Mouse (Mus musculus): ENCODE results near the gene Rock2. TPM values are rescaled to one million over a fixed set of nuclear protein-coding genes. Genes with fewer than 3 reads are reported as not detected.

Gene Rock2
- polyA plus RNA-seq, 1 experiment: 14.4 TPM

DNA sequence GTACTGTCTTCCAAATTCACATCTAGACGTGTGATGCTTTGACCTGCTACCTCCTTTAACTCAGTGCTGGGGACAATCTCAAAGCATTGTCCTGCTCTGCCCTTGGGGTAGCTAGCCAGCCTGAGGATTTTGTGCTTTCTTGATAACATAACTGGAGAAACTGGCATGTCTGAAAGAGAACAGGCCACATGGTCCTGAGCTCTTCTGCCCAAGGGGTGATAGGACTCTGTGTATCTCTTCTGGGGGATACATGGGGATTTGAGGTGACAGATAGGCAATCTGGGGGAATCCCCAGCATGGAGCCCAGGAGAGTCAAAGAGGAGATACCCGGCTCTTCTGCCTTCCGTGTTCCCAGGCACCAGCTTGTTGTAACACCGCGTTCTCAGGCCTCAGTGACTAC is 140.0 kb downstream of the Rock2 start:
- no peaks in the 10 kb centered on the region for H3K27me3 ChIP-seq (ENCODE audit: control insufficient read depth, insufficient read depth, insufficient read length)
- no peak overlapping the region for H3K4me3 ChIP-seq
- no peak for TF ChIP-seq TCF3 (IDR thresholded peaks at IDR 0.05; ENCODE audit: insufficient read length, low read depth)
- TF ChIP-seq CEBPB (IDR thresholded peaks at IDR 0.05; ENCODE audit: insufficient read depth, poor library complexity, severe bottlenecking): no peak
- TF ChIP-seq POLR2A (IDR thresholded peaks at IDR 0.05; ENCODE audit: insufficient read length, low read depth): no peak
- no peak for TF ChIP-seq E2F4 (IDR thresholded peaks at IDR 0.05; ENCODE audit: insufficient read depth)
- no peak for TF ChIP-seq POLR2AphosphoS2 (IDR thresholded peaks at IDR 0.05; ENCODE audit: insufficient read length, low read depth)
- no peak for TF ChIP-seq USF1 (IDR thresholded peaks at IDR 0.05; ENCODE audit: low read depth)
- no peak for TF ChIP-seq MYOD1 (IDR thresholded peaks at IDR 0.05; ENCODE audit: control insufficient read depth in 1 of 3, insufficient read length in 2 of 3, low read depth in 2 of 3)
- TF ChIP-seq MAX (IDR thresholded peaks at IDR 0.05; ENCODE audit: low read depth): no peak
- no peak for TF ChIP-seq SRF (IDR thresholded peaks at IDR 0.05; ENCODE audit: control insufficient read depth, insufficient read length, low read depth)
- no peak for TF ChIP-seq REST (IDR thresholded peaks at IDR 0.05; ENCODE audit: insufficient read depth, insufficient read length)
- TF ChIP-seq TCF12 (IDR thresholded peaks at IDR 0.05; ENCODE audit: insufficient read depth, poor library complexity, severe bottlenecking): no peak
- TF ChIP-seq MYOG (IDR thresholded peaks at IDR 0.05; ENCODE audit: control insufficient read depth in 1 of 3, insufficient read depth in 1 of 3, insufficient read length in 2 of 3, low read depth in 2 of 3): no peak
- H3ac ChIP-seq (ENCODE audit: control insufficient read depth, insufficient read length): no peak overlapping the region
- H3K79me2 ChIP-seq (ENCODE audit: control insufficient read depth, insufficient read depth): no peaks in the 10 kb centered on the region
- H3K36me3 ChIP-seq (ENCODE audit: control insufficient read depth, insufficient read depth): no peaks in the 10 kb centered on the region
- peak overlapping the region; percentile 79 for H3K4me2 ChIP-seq (ENCODE audit: low read depth)

DNA sequence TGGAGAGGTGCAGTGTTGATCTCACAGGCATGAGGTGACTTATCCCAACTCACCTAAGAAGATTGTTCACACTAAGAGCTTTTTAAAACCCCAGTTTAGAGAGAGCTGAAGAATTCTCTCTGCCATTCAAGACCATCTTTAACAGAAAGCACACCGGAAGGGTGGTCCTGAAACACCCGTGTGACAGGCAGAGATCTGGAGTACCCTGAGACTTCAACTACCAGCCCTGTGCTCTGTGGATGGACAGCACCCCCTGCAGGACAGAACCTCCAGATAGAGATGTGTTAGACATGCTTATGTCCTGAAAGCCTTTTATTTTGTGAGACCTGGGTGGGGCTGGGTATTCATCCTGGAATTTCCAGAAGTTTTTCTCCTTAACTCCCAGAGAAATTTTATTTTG is 140.4 kb downstream of the Rock2 start:
- no peaks in the 10 kb centered on the region for H3K27me3 ChIP-seq (ENCODE audit: control insufficient read depth, insufficient read depth, insufficient read length)
- no peak for TF ChIP-seq TCF12 (IDR thresholded peaks at IDR 0.05; ENCODE audit: insufficient read depth, poor library complexity, severe bottlenecking)
- TF ChIP-seq POLR2AphosphoS2 (IDR thresholded peaks at IDR 0.05; ENCODE audit: insufficient read length, low read depth): no peak
- no peak for TF ChIP-seq POLR2A (IDR thresholded peaks at IDR 0.05; ENCODE audit: insufficient read length, low read depth)
- TF ChIP-seq CEBPB (IDR thresholded peaks at IDR 0.05; ENCODE audit: insufficient read depth, poor library complexity, severe bottlenecking): no peak
- no peak for TF ChIP-seq USF1 (IDR thresholded peaks at IDR 0.05; ENCODE audit: low read depth)
- no peak for TF ChIP-seq SRF (IDR thresholded peaks at IDR 0.05; ENCODE audit: control insufficient read depth, insufficient read length, low read depth)
- no peak overlapping the region for H3K4me3 ChIP-seq
- H3K4me2 ChIP-seq (ENCODE audit: low read depth): no peak overlapping the region
- no peak overlapping the region for H3ac ChIP-seq (ENCODE audit: control insufficient read depth, insufficient read length)
- no peaks in the 10 kb centered on the region for H3K79me2 ChIP-seq (ENCODE audit: control insufficient read depth, insufficient read depth)
- H3K36me3 ChIP-seq (ENCODE audit: control insufficient read depth, insufficient read depth): no peaks in the 10 kb centered on the region

DNA sequence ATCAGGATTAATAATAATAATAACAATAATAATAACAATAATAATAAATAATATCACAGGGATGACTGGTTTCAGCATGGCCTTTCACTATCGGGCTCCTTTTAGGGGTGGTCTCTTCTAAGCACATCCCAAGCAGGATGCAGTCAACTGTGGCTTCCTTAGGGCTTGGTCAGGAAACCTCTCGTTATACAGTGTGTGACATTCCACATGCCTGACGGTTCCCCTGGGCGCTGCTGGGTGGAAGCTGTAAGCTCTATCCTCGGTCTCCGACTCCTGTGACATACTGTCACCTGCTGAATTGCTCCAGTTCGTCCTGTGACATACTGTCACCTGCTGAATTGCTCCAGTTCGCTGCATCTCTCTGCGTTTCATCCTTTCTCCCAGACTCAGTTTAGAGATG is 141.8 kb downstream of the Rock2 start:
- Histone ChIP-seq H3ac (ENCODE audit: control insufficient read depth, insufficient read length) (no peak overlapping the region), H3K79me2 (ENCODE audit: control insufficient read depth, insufficient read depth) (no peaks in the 10 kb centered on the region), H3K4me3 (no peak overlapping the region), H3K27me3 (ENCODE audit: control insufficient read depth, insufficient read depth, insufficient read length) (no peaks in the 10 kb centered on the region), H3K36me3 (ENCODE audit: control insufficient read depth, insufficient read depth) (no peaks in the 10 kb centered on the region), H3K4me2 (ENCODE audit: low read depth) (no peak overlapping the region)
- no peak for TF ChIP-seq MAX (IDR thresholded peaks at IDR 0.05; ENCODE audit: low read depth)
- TF ChIP-seq POLR2AphosphoS2 (IDR thresholded peaks at IDR 0.05; ENCODE audit: insufficient read length, low read depth): no peak
- TF ChIP-seq MYOD1 (IDR thresholded peaks at IDR 0.05; ENCODE audit: control insufficient read depth in 1 of 3, insufficient read length in 2 of 3, low read depth in 2 of 3): no peak
- no peak for TF ChIP-seq MYOG (IDR thresholded peaks at IDR 0.05; ENCODE audit: control insufficient read depth in 1 of 3, insufficient read depth in 1 of 3, insufficient read length in 2 of 3, low read depth in 2 of 3)
- TF ChIP-seq TCF3 (IDR thresholded peaks at IDR 0.05; ENCODE audit: insufficient read length, low read depth): no peak
- TF ChIP-seq E2F4 (IDR thresholded peaks at IDR 0.05; ENCODE audit: insufficient read depth): no peak
- TF ChIP-seq USF1 (IDR thresholded peaks at IDR 0.05; ENCODE audit: low read depth): no peak
- no peak for TF ChIP-seq TCF12 (IDR thresholded peaks at IDR 0.05; ENCODE audit: insufficient read depth, poor library complexity, severe bottlenecking)
- TF ChIP-seq CEBPB (IDR thresholded peaks at IDR 0.05; ENCODE audit: insufficient read depth, poor library complexity, severe bottlenecking): no peak
- TF ChIP-seq SRF (IDR thresholded peaks at IDR 0.05; ENCODE audit: control insufficient read depth, insufficient read length, low read depth): no peak
- TF ChIP-seq REST (IDR thresholded peaks at IDR 0.05; ENCODE audit: insufficient read depth, insufficient read length): no peak
- TF ChIP-seq POLR2A (IDR thresholded peaks at IDR 0.05; ENCODE audit: insufficient read length, low read depth): no peak

DNA sequence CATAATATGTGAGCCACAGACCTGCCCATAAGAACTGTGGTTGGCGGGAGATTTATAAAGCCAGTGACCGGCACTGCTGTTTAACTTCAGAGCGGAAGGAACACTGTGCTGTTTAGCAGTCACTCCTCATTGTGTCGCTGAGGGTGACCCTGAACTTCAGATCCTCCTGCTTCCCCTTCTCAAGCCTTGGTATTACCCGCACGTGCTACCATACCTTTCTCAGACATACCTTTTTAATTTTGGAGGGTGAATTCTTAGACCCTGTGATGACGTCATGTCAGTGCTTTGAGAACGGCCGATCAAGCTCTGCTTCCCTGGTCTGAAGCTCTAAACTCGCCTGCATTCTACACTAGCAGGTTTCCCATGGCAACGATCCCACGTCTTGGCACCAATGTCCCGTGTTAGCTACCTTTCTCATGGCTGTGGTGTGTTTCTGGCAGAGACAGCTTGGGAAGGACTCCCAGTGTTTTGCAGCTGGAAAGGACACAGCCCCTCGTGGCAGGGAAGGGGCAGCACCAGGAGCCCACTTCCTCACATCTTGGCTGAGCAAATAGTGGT is 142.4 kb downstream of the Rock2 start:
- Histone ChIP-seq H3K36me3 (ENCODE audit: control insufficient read depth, insufficient read depth) (no peaks in the 10 kb centered on the region), H3K27me3 (ENCODE audit: control insufficient read depth, insufficient read depth, insufficient read length) (no peaks in the 10 kb centered on the region), H3K79me2 (ENCODE audit: control insufficient read depth, insufficient read depth) (no peaks in the 10 kb centered on the region), H3K4me2 (ENCODE audit: low read depth) (no peak overlapping the region), H3ac (ENCODE audit: control insufficient read depth, insufficient read length) (no peak overlapping the region), H3K4me3 (no peak overlapping the region)
- TF ChIP-seq E2F4 (IDR thresholded peaks at IDR 0.05; ENCODE audit: insufficient read depth) (no peak), TCF3 (IDR thresholded peaks at IDR 0.05; ENCODE audit: insufficient read length, low read depth) (no peak), POLR2AphosphoS2 (IDR thresholded peaks at IDR 0.05; ENCODE audit: insufficient read length, low read depth) (no peak), MYOD1 (IDR thresholded peaks at IDR 0.05; ENCODE audit: control insufficient read depth in 1 of 3, insufficient read length in 2 of 3, low read depth in 2 of 3) (no peak), SRF (IDR thresholded peaks at IDR 0.05; ENCODE audit: control insufficient read depth, insufficient read length, low read depth) (no peak), POLR2A (IDR thresholded peaks at IDR 0.05; ENCODE audit: insufficient read length, low read depth) (no peak), CEBPB (IDR thresholded peaks at IDR 0.05; ENCODE audit: insufficient read depth, poor library complexity, severe bottlenecking) (no peak), MYOG (IDR thresholded peaks at IDR 0.05; ENCODE audit: control insufficient read depth in 1 of 3, insufficient read depth in 1 of 3, insufficient read length in 2 of 3, low read depth in 2 of 3) (no peak), REST (IDR thresholded peaks at IDR 0.05; ENCODE audit: insufficient read depth, insufficient read length) (no peak), USF1 (IDR thresholded peaks at IDR 0.05; ENCODE audit: low read depth) (no peak), TCF12 (IDR thresholded peaks at IDR 0.05; ENCODE audit: insufficient read depth, poor library complexity, severe bottlenecking) (no peak), MAX (IDR thresholded peaks at IDR 0.05; ENCODE audit: low read depth) (no peak)

Other genes with a start within 250 kb of the Rock2 start
- not detected for gene Ntsr2, start 241.5 kb upstream of the Rock2 start, polyA plus RNA-seq (2012; fragmentation: generic; extraction: Trizol)
- 0.44 TPM for gene Greb1, start 94.0 kb upstream of the Rock2 start, polyA plus RNA-seq (2012; fragmentation: generic; extraction: Trizol)
- 16.2 TPM for gene E2f6, start 83.9 kb upstream of the Rock2 start, polyA plus RNA-seq (2012; fragmentation: generic; extraction: Trizol)
- gene Pqlc3, start 105.5 kb downstream of the Rock2 start, polyA plus RNA-seq (2012; fragmentation: generic; extraction: Trizol): 12.6 TPM
- gene 2410004P03Rik, start 116.8 kb downstream of the Rock2 start, polyA plus RNA-seq (2012; fragmentation: generic; extraction: Trizol): 0.04 TPM